Mouse (Mus musculus) hindbrain, embryonic 11.5 days (tissue): ENCODE results near the gene Marc1. TPM values are rescaled to one million over a fixed set of nuclear protein-coding genes. Genes with fewer than 3 reads are reported as not detected.

Experiments
- ATAC-seq: fragments of 200-750 bp; cut with Nextera tagmentation; 2 replicates; pipeline ENCODE4 v1.8.0; 2017; ENCODE audit warnings: mild to moderate bottlenecking, moderate TSS enrichment, moderate library complexity; ENCODE audit not compliant: low FRiP score
- DNase-seq: peaks from one replicate; pipeline ENCODE4 v3.0.0-alpha.2; 2015; ENCODE audit warnings: low spot score
- H3K27ac ChIP-seq: fragments of 300-500 bp; sonication (generic); 2 replicates; pipeline ENCODE4 v1.5.1; 2014; ENCODE audit warnings: mild to moderate bottlenecking, low read depth, low read length
- H3K27me3 ChIP-seq: fragments of 300-500 bp; sonication (generic); 2 replicates; pipeline ENCODE4 v1.6.1; 2014; ENCODE audit warnings: mild to moderate bottlenecking, low read length, moderate library complexity, mixed read lengths; ENCODE audit not compliant: control insufficient read depth, insufficient read depth
- H3K36me3 ChIP-seq: fragments of 300-500 bp; sonication (generic); 2 replicates; pipeline ENCODE4 v1.6.1; 2014; ENCODE audit warnings: mild to moderate bottlenecking, low read length, moderate library complexity, mixed read lengths; ENCODE audit not compliant: control insufficient read depth, insufficient read depth
- H3K4me1 ChIP-seq: fragments of 300-500 bp; sonication (generic); replicated peaks from 2 replicates; pipeline ENCODE4 v1.6.1; 2014; ENCODE audit warnings: low read length, mixed read lengths; ENCODE audit not compliant: control insufficient read depth, insufficient read depth
- H3K4me2 ChIP-seq: fragments of 300-500 bp; sonication (generic); replicated peaks from 2 replicates; pipeline ENCODE4 v1.6.1; 2014; ENCODE audit warnings: mild to moderate bottlenecking, low read depth, low read length
- H3K4me3 ChIP-seq: fragments of 300-500 bp; sonication (generic); 2 replicates; pipeline ENCODE4 v1.5.1; 2014; ENCODE audit warnings: low read depth, low read length
- H3K9ac ChIP-seq: fragments of 300-500 bp; sonication (generic); 2 replicates; pipeline ENCODE4 v1.6.1; 2014; ENCODE audit warnings: low read depth, low read length
- H3K9me3 ChIP-seq: fragments of 300-500 bp; sonication (generic); 2 replicates; pipeline ENCODE4 v1.6.1; 2016; ENCODE audit warnings: low read length; ENCODE audit not compliant: control insufficient read depth
- WGBS: fragments of 180-500 bp; shearing (Covaris S2); extraction: QIAGEN DNeasy Blood & Tissue Kit; methylation state at CpG from one replicate; pipeline ENCODE4 v1.1.7; 2014; 5-methylcytosine and 5-hydroxymethylcytosine counted together
- polyA plus RNA-seq: library from polyadenylated mRNA; unstranded; fragments of >200 nt; fragmentation: Nextera tagmentation; extraction: Ambion mirVana; gene quantifications from 2 replicates; pipeline ENCODE4 v1.2.1, GENCODE M21; 2014

Marc1 gene
- polyA plus RNA-seq, 1 experiment from 2014 or later, result 0.26 TPM

DNA sequence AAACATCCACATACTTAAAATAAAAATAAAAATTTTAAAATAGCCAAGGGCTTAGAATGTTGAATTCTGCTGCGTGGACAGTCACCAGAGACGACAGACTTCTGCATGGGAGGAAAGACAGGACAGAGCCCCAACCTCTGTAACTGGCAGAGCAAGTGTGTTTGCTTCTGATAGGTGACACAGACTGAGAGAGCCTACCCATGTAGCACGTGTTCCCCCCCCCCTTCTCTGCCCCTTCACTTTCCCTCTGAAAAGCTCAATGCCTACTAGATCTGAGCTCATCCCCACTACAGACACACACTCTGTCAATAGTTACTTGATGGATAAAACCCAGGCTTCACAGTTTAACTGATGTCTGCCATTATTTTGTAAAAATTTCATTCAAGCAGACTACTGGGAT is 35.9 kb upstream of the Marc1 start:
- Histone ChIP-seq H3K9ac (no peak overlapping the region), H3K4me3 (no peak overlapping the region), H3K4me1 (no peaks in the 10 kb centered on the region), H3K36me3 (no peaks in the 10 kb centered on the region), H3K4me2 (no peak overlapping the region), H3K27me3 (peaks cover 5% of the 10 kb centered on the region; the same call in 1 of the 2 replicates), H3K27ac (no peak overlapping the region), H3K9me3 (no peaks in the 10 kb centered on the region)
- no peak for DNase-seq
- WGBS, result 67% methylated on average over 3 of the region's 3 CpGs
- no peak for ATAC-seq

DNA sequence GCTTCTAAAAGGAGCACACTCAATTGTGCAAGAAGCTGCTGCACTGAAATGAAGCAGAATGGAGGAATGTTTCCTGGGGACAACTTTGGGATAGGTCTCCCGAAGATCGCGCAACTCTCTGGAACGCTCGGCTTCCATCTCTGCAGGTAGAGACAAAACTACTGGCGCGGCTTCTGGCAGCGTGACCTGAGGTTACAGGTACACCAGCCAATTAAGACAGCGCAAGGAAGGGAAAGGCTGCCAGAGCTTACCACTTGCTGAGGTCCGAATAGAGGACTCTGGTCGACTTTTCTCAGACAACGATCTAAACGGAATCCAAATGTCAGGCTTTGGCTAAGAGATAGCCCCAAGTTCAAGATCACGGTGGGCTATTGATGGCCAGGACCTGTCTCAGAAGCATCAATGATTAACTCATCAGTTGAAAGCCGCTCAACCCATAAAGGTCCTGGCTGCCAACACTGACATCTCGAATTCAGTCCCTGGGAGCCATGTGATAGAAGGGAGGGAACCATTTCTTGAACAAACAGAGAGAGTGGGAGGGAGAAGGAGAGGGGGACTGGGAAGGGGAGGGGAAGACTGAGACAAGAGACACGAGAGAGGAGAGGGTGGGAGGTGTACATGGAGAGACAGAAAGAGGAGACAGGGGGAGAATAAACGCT is 35.1 kb upstream of the Marc1 start, which contains the start of gene Marc2:
Gene Marc2 (minus strand): TSS at position 360 of the 659 bp plus-strand sequence.
- Histone ChIP-seq H3K4me2 (peak within 1 kb of the TSS; percentile 83), H3K36me3 (no peaks in the 10 kb centered on the region), H3K9ac (peak within 1 kb of the TSS; percentile 66), H3K9me3 (no peaks in the 10 kb centered on the region), H3K27me3 (peaks cover 5% of the 10 kb centered on the region; the same call in 1 of the 2 replicates), H3K27ac (no peak within 1 kb of the TSS), H3K4me1 (no peaks in the 10 kb centered on the region), H3K4me3 (peak within 1 kb of the TSS; percentile 70)
- ATAC-seq (peak; percentile 28; the same call in 1 of the 2 replicates), DNase-seq (no peak)
- 4% methylated on average over 18 of the region's 18 CpGs for WGBS

DNA sequence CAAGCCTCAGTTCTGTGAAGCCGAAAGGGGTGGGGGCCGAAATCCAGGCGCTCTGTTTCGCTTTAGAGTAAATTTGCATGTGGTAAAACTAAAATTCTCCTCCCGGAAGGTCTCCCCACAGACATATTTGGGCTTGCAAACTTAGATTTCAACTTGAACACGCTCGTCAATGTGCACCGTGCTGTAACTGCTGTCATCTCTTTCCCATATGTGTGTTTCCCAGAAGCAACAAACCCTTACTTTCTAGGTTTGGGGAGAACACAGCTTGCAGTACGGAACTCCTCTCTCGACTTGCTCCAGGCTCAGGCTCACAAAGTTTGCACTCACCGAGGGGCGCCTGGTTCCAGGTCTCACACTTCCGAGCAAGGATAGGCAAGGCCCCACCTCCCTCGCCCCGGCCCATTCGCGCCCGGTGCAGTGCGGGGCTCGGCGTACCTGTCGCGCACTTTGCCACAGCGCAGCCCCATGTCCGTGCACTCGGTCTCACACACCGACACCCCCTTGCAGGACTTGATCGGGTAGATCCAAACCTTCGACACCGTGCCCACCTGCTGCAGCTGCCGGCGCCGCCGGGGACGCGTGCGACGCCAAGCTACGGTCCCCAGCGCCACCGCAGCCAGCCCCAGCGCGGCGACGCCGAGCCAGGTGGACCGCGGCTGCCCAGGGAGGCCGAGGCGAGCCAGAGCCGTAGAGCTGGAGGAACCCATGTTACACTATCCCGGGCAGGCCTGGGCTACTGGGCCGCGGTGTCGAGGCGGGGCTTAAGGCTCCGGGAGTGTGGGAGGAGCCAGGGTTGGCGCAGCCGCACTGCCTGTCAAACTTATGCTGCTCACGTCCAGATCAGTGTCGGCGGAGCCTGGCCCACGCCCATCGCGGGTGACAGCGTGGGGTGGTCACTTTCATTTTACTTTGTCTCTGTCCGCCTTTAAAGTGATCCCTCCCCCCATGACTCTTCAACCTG is 34.3 kb upstream of the Marc1 start:
- Histone ChIP-seq H3K9ac (peak overlapping the region; percentile 66), H3K36me3 (no peaks in the 10 kb centered on the region), H3K4me2 (peak overlapping the region; percentile 83), H3K27me3 (peaks cover 2% of the 10 kb centered on the region; the same call in 1 of the 2 replicates), H3K9me3 (no peaks in the 10 kb centered on the region), H3K27ac (no peak overlapping the region), H3K4me3 (peak overlapping the region; percentile 70), H3K4me1 (no peaks in the 10 kb centered on the region)
- ATAC-seq (peak; percentile 96), DNase-seq (peak; percentile 87)
- under 1% methylated on average over 67 of the region's 67 CpGs for WGBS

DNA sequence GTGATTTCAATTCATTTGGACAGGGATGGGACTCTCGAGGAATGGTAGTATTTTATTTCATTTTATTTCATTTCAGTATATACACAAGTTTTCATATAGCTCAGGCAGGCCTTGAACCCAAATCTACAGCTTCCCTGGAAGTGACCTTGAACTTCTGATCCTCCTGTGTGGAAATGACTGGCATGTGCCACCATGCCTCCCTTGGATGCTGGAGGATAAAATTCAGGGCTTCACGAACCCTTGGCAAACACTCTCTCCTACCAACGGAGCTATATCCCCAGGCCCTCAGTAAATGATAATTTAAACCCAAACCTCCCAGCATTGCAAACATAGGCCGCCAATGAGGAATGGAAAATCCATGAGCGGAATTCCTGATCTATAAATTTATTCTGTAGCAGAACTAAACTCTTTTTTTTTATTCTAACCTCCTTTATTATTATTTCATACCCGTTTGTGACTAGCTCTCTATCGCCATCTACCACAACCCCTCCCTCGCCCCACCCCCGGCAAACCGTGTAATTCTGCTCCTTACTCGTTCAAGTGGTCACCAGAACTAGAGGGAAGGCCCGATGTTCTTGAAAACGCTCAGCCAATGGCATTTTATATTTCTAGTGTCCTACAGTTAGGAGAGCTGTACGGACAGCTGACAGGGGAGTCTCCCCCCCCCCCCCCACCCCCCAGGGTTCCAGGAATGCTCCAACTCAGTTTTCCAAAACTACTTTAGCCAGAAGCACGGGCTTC is 33.4 kb upstream of the Marc1 start:
- no peaks in the 10 kb centered on the region for H3K9me3 ChIP-seq
- H3K4me3 ChIP-seq, result peak overlapping the region; percentile 70
- H3K27ac ChIP-seq, result no peak overlapping the region
- H3K4me1 ChIP-seq, result no peaks in the 10 kb centered on the region
- H3K9ac ChIP-seq, result peak overlapping the region; percentile 29; the same call in 1 of the 2 replicates
- peak; percentile 22 for DNase-seq
- H3K36me3 ChIP-seq, result no peaks in the 10 kb centered on the region
- WGBS, result 18% methylated on average over 15 of the region's 15 CpGs
- ATAC-seq, result no peak
- H3K27me3 ChIP-seq, result peaks cover 2% of the 10 kb centered on the region; the same call in 1 of the 2 replicates
- peak overlapping the region; percentile 83 for H3K4me2 ChIP-seq

DNA sequence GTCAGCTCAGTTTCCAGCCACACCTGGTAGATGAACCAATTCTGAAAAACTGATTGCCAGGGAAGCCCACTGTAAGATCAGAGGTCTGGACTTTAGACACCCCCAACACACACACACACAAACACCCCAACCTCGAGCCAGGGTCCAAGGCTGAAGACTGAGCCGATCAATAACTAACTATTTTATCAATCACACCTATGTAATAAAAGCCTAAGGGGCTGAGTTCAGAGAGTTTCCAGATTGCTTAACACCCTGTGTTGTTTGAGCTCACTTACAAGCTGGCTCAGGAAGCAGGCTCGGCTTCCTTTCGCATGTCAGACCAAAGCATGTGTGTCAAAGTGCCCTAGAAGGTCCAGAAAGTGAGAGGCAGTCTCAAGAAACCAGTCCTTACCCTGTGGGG is 26.5 kb upstream of the Marc1 start:
- Histone ChIP-seq H3K4me2 (no peak overlapping the region), H3K9me3 (no peaks in the 10 kb centered on the region), H3K27me3 (no peaks in the 10 kb centered on the region), H3K27ac (no peak overlapping the region), H3K4me1 (no peaks in the 10 kb centered on the region), H3K36me3 (no peaks in the 10 kb centered on the region), H3K9ac (no peak overlapping the region), H3K4me3 (no peak overlapping the region)
- WGBS, result 95% methylated on average over 4 of the region's 4 CpGs
- ATAC-seq (no peak), DNase-seq (no peak)

DNA sequence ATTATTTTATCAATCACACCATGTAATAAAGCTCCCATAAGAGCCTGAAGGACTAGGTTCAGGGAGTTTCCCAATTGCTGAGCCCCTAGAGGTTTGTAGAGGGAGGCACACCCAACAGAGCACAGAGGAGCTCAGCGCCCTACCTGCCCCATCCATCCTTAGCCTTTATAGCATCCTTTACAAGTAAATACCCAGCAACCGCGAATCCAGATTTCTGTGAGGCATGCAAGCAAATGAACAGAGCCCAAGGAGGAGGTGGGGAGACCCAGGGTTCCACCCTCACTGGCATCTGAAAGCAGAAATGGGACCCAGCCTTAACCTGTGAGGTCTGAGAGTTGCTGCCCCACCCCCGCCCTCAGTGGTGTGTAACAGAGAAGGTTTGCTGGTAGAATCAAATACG is 25.2 kb upstream of the Marc1 start:
- H3K36me3 ChIP-seq, result 0 out of 2 replicates have a peak, but pooled peaks cover 2% of the 10 kb centered on the region
- ATAC-seq (no peak), DNase-seq (no peak)
- H3K9ac ChIP-seq, result no peak overlapping the region
- H3K4me1 ChIP-seq, result no peaks in the 10 kb centered on the region
- H3K9me3 ChIP-seq, result no peaks in the 10 kb centered on the region
- WGBS, result 71% methylated on average over 5 of the region's 5 CpGs
- no peak overlapping the region for H3K4me3 ChIP-seq
- H3K4me2 ChIP-seq, result no peak overlapping the region
- H3K27me3 ChIP-seq, result no peaks in the 10 kb centered on the region
- H3K27ac ChIP-seq, result no peak overlapping the region

DNA sequence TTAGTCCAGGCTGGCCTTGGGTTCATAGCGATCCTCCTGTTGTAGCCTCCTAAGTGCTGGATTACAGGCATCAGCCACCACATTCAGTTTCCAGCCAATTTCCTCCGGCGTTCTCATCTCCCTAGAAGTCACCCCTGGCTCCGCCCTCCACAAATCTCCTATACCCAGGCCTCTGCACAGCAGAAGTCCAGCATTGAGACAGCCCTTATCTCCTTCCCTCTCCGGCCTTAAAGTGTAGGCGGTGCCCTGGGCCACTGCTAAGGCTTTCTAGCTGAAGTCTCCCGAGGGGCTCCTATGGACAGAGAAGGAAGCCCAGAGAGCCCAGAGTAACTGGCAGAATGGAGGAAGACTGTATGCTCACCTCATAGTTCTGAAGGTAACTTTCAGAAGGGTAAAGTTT is 22.4 kb upstream of the Marc1 start:
- no peak overlapping the region for H3K9ac ChIP-seq
- no peak overlapping the region for H3K4me3 ChIP-seq
- DNase-seq, result no peak
- WGBS, result 87% methylated on average over 7 of the region's 7 CpGs
- no peaks in the 10 kb centered on the region for H3K9me3 ChIP-seq
- H3K27ac ChIP-seq, result no peak overlapping the region
- ATAC-seq, result no peak
- no peaks in the 10 kb centered on the region for H3K4me1 ChIP-seq
- H3K27me3 ChIP-seq, result no peaks in the 10 kb centered on the region
- 0 out of 2 replicates have a peak, but pooled peaks cover 2% of the 10 kb centered on the region for H3K36me3 ChIP-seq
- H3K4me2 ChIP-seq, result no peak overlapping the region

DNA sequence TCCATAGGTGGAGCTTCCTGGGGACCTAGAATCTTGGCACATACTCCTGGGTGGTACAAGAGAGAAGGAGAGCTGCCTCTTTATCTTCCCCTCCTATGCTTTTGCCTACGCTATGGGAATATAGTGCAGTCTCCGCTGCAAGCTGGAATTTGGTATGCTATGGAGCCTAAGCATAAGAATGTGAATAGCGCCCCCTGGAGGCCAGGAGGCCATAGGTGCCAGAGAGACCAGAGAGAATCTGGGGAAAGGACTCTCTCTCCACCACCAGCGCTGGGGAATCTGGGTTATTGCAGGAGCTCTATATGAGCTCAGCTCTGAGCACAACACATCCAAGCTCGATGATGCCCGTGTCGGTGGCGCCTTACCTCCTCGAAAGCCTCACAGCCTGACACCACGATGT is 21.1 kb upstream of the Marc1 start:
- Histone ChIP-seq H3K4me3 (no peak overlapping the region), H3K4me2 (no peak overlapping the region), H3K27me3 (no peaks in the 10 kb centered on the region), H3K27ac (no peak overlapping the region), H3K4me1 (no peaks in the 10 kb centered on the region), H3K36me3 (0 out of 2 replicates have a peak, but pooled peaks cover 2% of the 10 kb centered on the region), H3K9me3 (no peaks in the 10 kb centered on the region), H3K9ac (no peak overlapping the region)
- WGBS, result 83% methylated on average over 10 of the region's 10 CpGs
- DNase-seq (no peak), ATAC-seq (no peak)
